Mouse (Mus musculus) kidney, adult 2 months (tissue): ENCODE results near the gene Oaf.

Experiments
- CTCF ChIP-seq: fragments of 200-500 bp; conservative IDR thresholded peaks from 2 replicates; pipeline ENCODE4 v1.5.1; 2011; ENCODE audit warnings: low read depth, mild to moderate bottlenecking, control low read depth, low read length, moderate library complexity, mixed read lengths; ENCODE audit not compliant: insufficient read depth, insufficient read length
- POLR2A ChIP-seq: fragments of 200-500 bp; IDR thresholded peaks from one replicate; pipeline ENCODE4 v1.6.1; 2011; ENCODE audit warnings: low read depth, low read length, control low read depth

- TF ChIP-seq POLR2A (no peak), CTCF (no peak)
Measured at GRCm38 (mm10) chr9:43200212-43200611, 39.5 kb downstream of the Oaf start.
